Mouse (Mus musculus): ENCODE results near the gene Cdkn2d.

DNA sequence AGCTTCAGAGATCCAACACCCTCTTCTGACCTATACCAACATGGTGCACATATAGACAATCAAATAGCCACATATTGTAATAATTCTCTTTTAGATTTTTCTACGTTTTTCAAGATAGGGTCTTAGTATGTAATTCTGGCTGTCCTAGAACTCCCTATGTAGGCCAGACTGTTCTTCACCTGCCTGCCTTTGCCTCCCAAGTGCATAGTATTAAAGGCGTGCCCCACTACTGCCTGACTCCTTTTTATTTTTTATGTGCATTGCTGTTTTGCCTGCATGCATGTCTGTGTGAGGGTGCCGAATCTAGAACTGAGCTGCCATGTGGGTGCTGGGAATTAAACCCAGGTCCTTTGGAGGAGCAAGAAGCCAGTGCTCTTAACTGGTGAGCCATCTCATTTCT is 1.1 kb upstream of the Cdkn2d start:
- no peak for TF ChIP-seq CTCF (IDR thresholded peaks at IDR 0.05)
- no peak for TF ChIP-seq EP300 (IDR thresholded peaks at IDR 0.05)

All from lung, postnatal 0 days (tissue).